Mouse (Mus musculus): ENCODE measurements around the gene Olfr1176. TPM values are rescaled to one million over a fixed set of nuclear protein-coding genes. Genes with fewer than 3 reads are reported as not detected.

The Olfr1176 gene
- not detected in 2 replicates for polyA plus RNA-seq (2012; rRNA removed)

GRCm38 (mm10) chr2:88336421-88336820 lies at the start of gene Olfr1176:
Olfr1176 (plus strand) TSS chr2:88336721.

DNA sequence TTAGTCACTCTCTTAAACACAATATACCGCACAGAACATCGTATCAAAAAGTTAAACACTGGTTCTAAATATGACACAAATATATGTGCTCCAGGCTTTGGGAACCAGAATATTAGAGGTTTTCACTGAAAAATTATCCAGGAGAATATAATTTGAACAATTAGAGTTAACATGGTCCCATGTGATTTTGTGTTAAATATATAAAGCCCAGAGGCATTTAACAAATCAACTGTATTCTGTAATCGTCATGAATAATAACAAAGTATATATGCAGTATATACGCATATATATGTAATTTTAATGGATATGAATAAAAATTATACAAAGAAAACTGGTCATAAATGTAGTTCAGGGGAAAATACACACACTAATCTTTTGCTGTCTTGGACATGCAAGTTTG lies 21.5 kb upstream of the Olfr1176 start, which contains the start of gene Olfr1174-ps:
TSS of gene Olfr1174-ps (minus strand) at position 101 of the 400 bp plus-strand sequence.

GRCm38 (mm10) chr2:88327115-88327514 lies 9.4 kb upstream of the Olfr1176 start, which contains the start of gene Olfr1175-ps:
Olfr1175-ps (minus strand) TSS chr2:88327215.

GRCm38 (mm10) chr2:88346392-88346791 lies 9.9 kb downstream of the Olfr1176 start, which contains the start of gene Olfr1177-ps:
Olfr1177-ps (minus strand) TSS chr2:88346492.

GRCm38 (mm10) chr2:88386762-88387161 lies 50.2 kb downstream of the Olfr1176 start, which contains the start of gene Olfr1178:
Olfr1178 (plus strand) TSS chr2:88387062.

Other genes with a start within 250 kb of the Olfr1176 start
- gene Olfr1164, start 242.8 kb upstream of the Olfr1176 start, polyA plus RNA-seq (2012; rRNA removed): not detected in 2 replicates
- not detected in 2 replicates for gene Olfr1166, start 208.4 kb upstream of the Olfr1176 start, polyA plus RNA-seq (2012; rRNA removed)
- gene Olfr1167, start 181.5 kb upstream of the Olfr1176 start, polyA plus RNA-seq (2012; rRNA removed): not detected in 2 replicates
- gene Olfr1168, start 154.8 kb upstream of the Olfr1176 start, polyA plus RNA-seq (2012; rRNA removed): not detected in 2 replicates
- not detected in 2 replicates for gene Olfr1170, start 108.4 kb upstream of the Olfr1176 start, polyA plus RNA-seq (2012; rRNA removed)
- gene Olfr1173, start 56.8 kb upstream of the Olfr1176 start, polyA plus RNA-seq (2012; rRNA removed): not detected in 2 replicates
- gene Olfr1174-ps, start 21.6 kb upstream of the Olfr1176 start, polyA plus RNA-seq (2012; rRNA removed): not detected in 2 replicates
- gene Olfr1175-ps, start 9.5 kb upstream of the Olfr1176 start, polyA plus RNA-seq (2012; rRNA removed): not detected in 2 replicates
- gene Olfr1177-ps, start 9.8 kb downstream of the Olfr1176 start, polyA plus RNA-seq (2012; rRNA removed): not detected in 2 replicates
- not detected in 2 replicates for gene Olfr1178, start 50.3 kb downstream of the Olfr1176 start, polyA plus RNA-seq (2012; rRNA removed)
- not detected in 2 replicates for gene Olfr1179, start 69.7 kb downstream of the Olfr1176 start, polyA plus RNA-seq (2012; rRNA removed)
- gene Olfr1180, start 82.4 kb downstream of the Olfr1176 start, polyA plus RNA-seq (2012; rRNA removed): not detected in 2 replicates
- not detected in 2 replicates for gene Olfr1181, start 89.5 kb downstream of the Olfr1176 start, polyA plus RNA-seq (2012; rRNA removed)
- not detected in 2 replicates for gene Gm13757, start 112.4 kb downstream of the Olfr1176 start, polyA plus RNA-seq (2012; rRNA removed)
- gene Olfr1183, start 118.1 kb downstream of the Olfr1176 start, polyA plus RNA-seq (2012; rRNA removed): not detected in 2 replicates
- gene Olfr1184, start 146.9 kb downstream of the Olfr1176 start, polyA plus RNA-seq (2012; rRNA removed): not detected in 2 replicates
- gene Olfr1185-ps1, start 156.6 kb downstream of the Olfr1176 start, polyA plus RNA-seq (2012; rRNA removed): not detected in 2 replicates
- not detected in 2 replicates for gene Olfr1186, start 181.8 kb downstream of the Olfr1176 start, polyA plus RNA-seq (2012; rRNA removed)
- not detected in 2 replicates for gene Olfr1188, start 220.2 kb downstream of the Olfr1176 start, polyA plus RNA-seq (2012; rRNA removed)
- gene Olfr1189, start 249.7 kb downstream of the Olfr1176 start, polyA plus RNA-seq (2012; rRNA removed): not detected in 2 replicates

Measured in central nervous system, embryonic 11.5 days (tissue).